Mouse (Mus musculus): ENCODE data around the gene Plekha4. TPM values are rescaled to one million over a fixed set of nuclear protein-coding genes. Genes with fewer than 3 reads are reported as not detected.
A peak's percentile ranks its signal among the peaks of the same experiment; 100 is the strongest.
"Not testable (repeated sequence)": the region's sequence is repeated elsewhere in the genome, so short reads cannot be mapped to it uniquely, and the experiment has no call there.

Gene Plekha4
- polyA plus RNA-seq, 1 experiment from 2014 or later, result 3.3 TPM

DNA sequence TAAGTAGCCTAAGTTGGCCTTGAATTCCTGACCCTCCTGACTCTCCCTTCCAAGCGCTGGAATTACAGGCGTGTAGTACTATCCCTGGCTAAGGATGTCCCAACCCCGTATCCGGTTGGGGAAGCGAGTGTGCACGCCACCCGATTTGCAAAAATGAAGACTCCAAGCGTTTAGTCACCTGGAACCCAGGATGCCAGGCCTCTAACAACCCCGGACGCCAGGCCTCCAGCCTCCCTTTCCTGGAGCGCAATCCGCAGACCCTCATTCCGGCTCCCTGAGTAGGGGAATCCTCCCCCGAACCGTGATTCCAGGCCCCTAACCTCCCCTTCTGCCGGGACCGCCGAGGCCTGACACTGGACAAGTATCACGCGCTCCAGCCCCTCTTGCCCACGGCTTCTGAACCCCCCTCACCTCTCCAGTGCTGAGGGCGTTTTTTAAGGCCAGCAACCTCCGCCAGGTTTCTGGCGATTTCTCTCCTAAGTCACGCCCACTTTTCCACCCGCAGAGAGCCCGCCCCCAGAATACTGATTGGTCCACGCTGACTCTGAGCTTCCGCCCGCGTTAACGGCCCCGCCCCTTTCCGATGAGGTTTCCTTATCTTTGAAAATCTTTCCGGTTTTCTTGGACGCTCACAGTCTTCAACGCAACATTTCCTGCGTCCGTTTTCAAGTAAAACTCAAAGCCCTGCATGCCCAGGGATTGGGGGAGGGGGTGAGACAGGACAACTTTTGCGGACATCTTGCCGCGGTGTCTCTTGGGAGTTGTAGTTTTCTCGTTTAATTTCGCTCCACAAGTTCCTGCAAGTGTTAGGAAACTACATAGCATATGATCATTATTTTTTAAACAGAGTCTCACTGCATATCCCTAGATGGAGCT lies 16.0 kb upstream of the Plekha4 start, which contains the start of gene Nucb1:
Gene Nucb1 (minus strand): TSS at position 495 of the 876 bp plus-strand sequence.
- Histone ChIP-seq H3K4me1 (replicated peaks) (peaks cover 16% of the 10 kb centered on the region), H3K27ac (replicated peaks) (peak within 1 kb of the TSS; percentile 85), H3K4me2 (peak within 1 kb of the TSS; percentile 86), H3K4me3 (peak within 1 kb of the TSS; percentile 63), H3K9me3 (no peaks in the 10 kb centered on the region), H3K27me3 (no peaks in the 10 kb centered on the region), H3K9ac (peak within 1 kb of the TSS; percentile 71), H3K36me3 (peaks cover 12% of the 10 kb centered on the region; the same call in 1 of the 2 replicates)
- under 1% methylated on average over 44 of the region's 44 CpGs for WGBS
- peak; percentile 94 for ATAC-seq (ENCODE audit: low FRiP score, low read depth)

DNA sequence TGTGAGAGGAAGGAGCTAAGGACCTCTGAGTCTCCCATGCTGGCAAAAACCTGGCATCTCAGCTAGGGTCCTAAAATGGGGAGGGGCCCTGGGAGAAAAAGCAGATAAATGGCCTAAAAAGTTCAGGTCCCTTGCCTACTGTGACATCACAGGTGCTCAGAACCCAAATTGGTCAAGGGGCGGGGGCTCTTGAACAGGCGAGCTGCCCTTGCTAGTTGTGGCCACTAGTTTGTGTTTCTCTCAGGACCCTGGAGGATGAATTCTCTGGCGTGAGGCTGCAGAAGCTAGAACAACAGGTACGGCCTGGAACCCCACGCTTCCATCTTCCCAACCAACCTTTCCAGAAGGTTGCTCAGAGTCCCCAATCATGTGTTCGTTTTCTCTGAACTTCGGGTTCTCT lies 11.7 kb upstream of the Plekha4 start:
- Histone ChIP-seq H3K4me1 (replicated peaks) (peaks cover 4% of the 10 kb centered on the region), H3K4me2 (no peak overlapping the region), H3K9ac (no peak overlapping the region), H3K27ac (replicated peaks) (no peak overlapping the region), H3K4me3 (no peak overlapping the region), H3K9me3 (no peaks in the 10 kb centered on the region), H3K27me3 (no peaks in the 10 kb centered on the region), H3K36me3 (no peaks in the 10 kb centered on the region)
- no peak for ATAC-seq (ENCODE audit: low FRiP score, low read depth)
- 87% methylated on average over 7 of the region's 7 CpGs for WGBS

DNA sequence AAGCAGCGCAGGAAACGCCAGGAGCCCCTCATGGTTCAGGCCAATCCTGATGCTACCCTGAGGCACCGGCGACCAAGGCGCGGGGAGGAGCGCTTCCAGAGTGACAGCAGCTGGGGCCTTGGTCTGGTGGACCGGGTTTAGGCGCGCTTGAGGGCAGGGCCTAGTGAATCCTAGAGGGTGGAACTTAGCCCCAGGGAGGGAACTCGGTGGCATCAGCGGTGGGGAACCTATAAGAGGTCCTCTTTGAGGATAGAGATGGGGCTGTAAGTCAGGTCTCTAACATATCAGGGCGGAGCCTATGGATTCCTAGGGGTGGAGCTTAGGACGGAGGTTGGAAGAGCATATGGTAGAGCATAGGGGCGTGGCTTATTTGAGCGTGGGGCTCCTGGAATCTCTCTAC lies 10.7 kb upstream of the Plekha4 start:
- no peaks in the 10 kb centered on the region for H3K4me1 ChIP-seq (replicated peaks)
- H3K27me3 ChIP-seq, result no peaks in the 10 kb centered on the region
- H3K27ac ChIP-seq (replicated peaks), result no peak overlapping the region
- H3K4me2 ChIP-seq, result 0 out of 2 replicates have a peak overlapping the region, but pooled peaks have one; percentile 6
- no peak overlapping the region for H3K4me3 ChIP-seq
- H3K9me3 ChIP-seq, result no peaks in the 10 kb centered on the region
- WGBS, result 33% methylated on average over 16 of the region's 16 CpGs
- no peak overlapping the region for H3K9ac ChIP-seq
- ATAC-seq (ENCODE audit: low FRiP score, low read depth), result no peak
- H3K36me3 ChIP-seq, result no peaks in the 10 kb centered on the region

DNA sequence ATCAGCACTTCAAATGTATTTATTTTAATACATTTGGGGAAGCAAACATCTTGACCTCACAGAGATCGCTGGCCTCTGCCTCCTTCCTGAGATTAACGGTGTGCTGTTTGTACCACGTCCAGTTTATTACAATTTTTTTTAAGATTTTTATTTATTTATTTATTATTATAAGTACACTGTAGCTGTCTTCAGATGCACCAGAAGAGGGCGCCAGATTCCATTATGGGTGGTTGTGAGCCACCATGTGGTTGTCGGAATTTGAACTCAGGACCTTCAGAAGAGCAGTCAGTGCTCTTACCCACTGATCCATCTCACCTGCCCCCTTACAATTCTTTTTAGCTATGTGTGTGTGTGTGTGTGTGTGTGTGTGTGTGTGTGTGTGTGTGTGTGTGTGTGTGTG lies 9.3 kb upstream of the Plekha4 start:
- H3K4me1 ChIP-seq (replicated peaks); H3K9me3 ChIP-seq; H3K27me3 ChIP-seq; H3K36me3 ChIP-seq; ATAC-seq (ENCODE audit: low FRiP score, low read depth); H3K4me3 ChIP-seq; H3K9ac ChIP-seq; H3K27ac ChIP-seq (replicated peaks); H3K4me2 ChIP-seq: not testable (repeated sequence)
- 74% methylated on average over 5 of the region's 5 CpGs for WGBS

DNA sequence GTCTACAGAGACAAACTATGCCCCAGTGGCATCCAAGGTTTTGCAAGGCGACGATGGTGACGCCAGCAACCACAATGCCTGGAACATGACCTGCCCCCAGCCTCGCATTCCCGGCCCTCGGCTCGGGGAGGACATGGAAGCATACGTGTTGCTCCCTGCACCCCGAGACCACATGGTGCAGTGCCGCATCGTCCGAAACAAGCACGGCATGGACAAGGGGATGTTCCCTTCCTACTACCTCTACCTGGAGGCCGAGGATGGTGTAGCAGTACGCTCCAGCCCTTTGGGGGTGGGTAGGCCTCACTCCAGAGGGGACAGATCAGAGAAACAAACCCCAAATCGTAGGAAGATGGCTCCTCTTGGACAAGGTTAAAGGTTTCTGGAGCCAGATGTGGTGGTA lies 7.5 kb upstream of the Plekha4 start:
- Histone ChIP-seq H3K9ac (no peak overlapping the region), H3K36me3 (no peaks in the 10 kb centered on the region), H3K4me3 (no peak overlapping the region), H3K4me2 (no peak overlapping the region), H3K27ac (replicated peaks) (no peak overlapping the region), H3K9me3 (no peaks in the 10 kb centered on the region), H3K4me1 (replicated peaks) (peaks cover 10% of the 10 kb centered on the region), H3K27me3 (no peaks in the 10 kb centered on the region)
- WGBS, result 92% methylated on average over 16 of the region's 16 CpGs
- no peak for ATAC-seq (ENCODE audit: low FRiP score, low read depth)

DNA sequence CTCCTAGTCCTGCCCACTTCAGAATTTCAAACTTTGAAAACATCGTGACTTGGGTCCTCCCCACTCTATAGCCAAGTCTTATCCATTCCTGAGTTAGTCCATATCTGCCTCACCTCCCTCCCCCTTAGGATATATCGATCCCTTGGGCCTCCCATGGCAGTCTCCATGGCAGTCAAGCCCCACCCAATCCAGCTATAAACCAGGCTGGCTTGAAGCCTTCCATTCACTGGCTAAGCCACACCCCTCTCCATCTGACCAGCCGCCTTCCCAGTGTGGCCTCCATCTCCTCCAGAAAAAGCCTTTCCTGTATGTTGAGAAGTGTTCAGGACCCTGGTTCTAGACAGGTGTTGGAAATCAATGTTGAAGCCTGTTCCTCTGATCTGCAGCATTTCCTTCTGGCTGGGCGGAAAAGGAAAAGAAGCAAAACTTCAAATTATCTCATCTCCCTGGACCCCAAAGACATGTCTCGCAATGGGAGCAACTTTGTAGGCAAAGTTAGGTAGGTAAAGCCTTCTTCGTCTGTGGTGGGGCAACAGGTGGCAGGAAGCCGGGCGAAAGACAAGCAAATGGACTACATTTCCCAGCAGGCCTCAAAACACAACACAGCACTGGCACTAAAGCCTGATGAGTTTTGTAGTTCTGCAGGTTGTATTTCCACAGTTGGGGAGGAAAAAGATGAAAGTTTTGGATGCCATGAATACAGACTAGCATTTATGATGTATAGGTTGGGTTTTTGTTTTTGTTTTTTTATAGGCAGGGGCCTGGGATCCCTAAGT lies 6.6 kb upstream of the Plekha4 start:
- no peak overlapping the region for H3K4me2 ChIP-seq
- peaks cover 12% of the 10 kb centered on the region for H3K4me1 ChIP-seq (replicated peaks)
- no peaks in the 10 kb centered on the region for H3K9me3 ChIP-seq
- WGBS, result 81% methylated on average over 8 of the region's 8 CpGs
- H3K27ac ChIP-seq (replicated peaks), result no peak overlapping the region
- H3K4me3 ChIP-seq, result no peak overlapping the region
- H3K36me3 ChIP-seq, result no peaks in the 10 kb centered on the region
- no peaks in the 10 kb centered on the region for H3K27me3 ChIP-seq
- H3K9ac ChIP-seq, result no peak overlapping the region
- ATAC-seq (ENCODE audit: low FRiP score, low read depth), result no peak

DNA sequence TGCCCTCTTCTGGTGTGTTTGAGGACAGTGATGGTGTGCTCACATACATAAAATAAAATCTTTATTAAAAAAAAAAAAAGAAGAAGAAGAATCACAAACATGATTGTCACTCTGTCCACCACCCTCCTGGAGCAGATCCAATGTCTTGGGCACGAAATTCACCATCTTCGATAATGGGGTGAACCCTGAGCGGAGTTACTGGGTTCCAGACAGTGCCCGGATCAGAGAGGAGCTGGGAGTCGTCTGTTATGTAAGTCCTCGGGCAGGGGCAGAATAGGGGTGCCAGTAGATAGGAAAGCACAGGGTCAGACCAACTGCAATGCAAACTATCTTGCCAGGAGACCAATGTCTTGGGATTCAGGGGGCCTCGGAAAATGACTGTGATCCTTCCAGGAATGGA lies 5.5 kb upstream of the Plekha4 start:
- no peak overlapping the region for H3K4me3 ChIP-seq
- no peak overlapping the region for H3K27ac ChIP-seq (replicated peaks)
- H3K36me3 ChIP-seq, result no peaks in the 10 kb centered on the region
- no peaks in the 10 kb centered on the region for H3K9me3 ChIP-seq
- no peaks in the 10 kb centered on the region for H3K27me3 ChIP-seq
- 97% methylated on average over 7 of the region's 7 CpGs for WGBS
- H3K4me2 ChIP-seq, result no peak overlapping the region
- no peak for ATAC-seq (ENCODE audit: low FRiP score, low read depth)
- no peak overlapping the region for H3K9ac ChIP-seq
- H3K4me1 ChIP-seq (replicated peaks), result peaks cover 23% of the 10 kb centered on the region

DNA sequence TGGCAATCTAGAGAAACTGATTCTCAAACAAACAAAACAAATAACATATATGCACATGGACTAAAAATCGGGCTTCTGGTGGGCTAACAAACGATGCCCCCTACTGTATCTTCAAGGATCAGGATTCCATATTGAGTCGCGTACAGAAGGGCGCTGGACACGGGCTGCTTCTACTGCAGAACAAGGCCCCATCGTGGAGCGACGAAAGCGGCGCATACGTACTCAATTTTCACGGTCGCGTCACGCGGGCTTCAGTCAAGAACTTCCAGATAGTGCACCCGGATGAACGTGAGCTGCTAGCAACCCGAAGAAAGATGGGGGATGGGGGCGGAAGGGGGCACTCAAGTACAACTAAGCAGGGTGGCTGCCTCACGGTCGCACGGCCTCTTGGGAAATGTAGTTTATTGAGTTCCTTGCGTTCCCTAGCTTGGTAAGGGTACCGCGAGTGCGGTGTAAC lies 4.4 kb upstream of the Plekha4 start:
- WGBS, result under 1% methylated on average over 28 of the region's 28 CpGs
- no peaks in the 10 kb centered on the region for H3K9me3 ChIP-seq
- H3K4me1 ChIP-seq (replicated peaks), result peaks cover 27% of the 10 kb centered on the region
- peak overlapping the region; percentile 85 for H3K27ac ChIP-seq (replicated peaks)
- peak overlapping the region; percentile 55 for H3K4me2 ChIP-seq
- ATAC-seq (ENCODE audit: low FRiP score, low read depth), result peak; percentile 75
- no peaks in the 10 kb centered on the region for H3K27me3 ChIP-seq
- peak overlapping the region; percentile 56 for H3K9ac ChIP-seq
- peak overlapping the region; percentile 49 for H3K4me3 ChIP-seq
- H3K36me3 ChIP-seq, result no peaks in the 10 kb centered on the region

DNA sequence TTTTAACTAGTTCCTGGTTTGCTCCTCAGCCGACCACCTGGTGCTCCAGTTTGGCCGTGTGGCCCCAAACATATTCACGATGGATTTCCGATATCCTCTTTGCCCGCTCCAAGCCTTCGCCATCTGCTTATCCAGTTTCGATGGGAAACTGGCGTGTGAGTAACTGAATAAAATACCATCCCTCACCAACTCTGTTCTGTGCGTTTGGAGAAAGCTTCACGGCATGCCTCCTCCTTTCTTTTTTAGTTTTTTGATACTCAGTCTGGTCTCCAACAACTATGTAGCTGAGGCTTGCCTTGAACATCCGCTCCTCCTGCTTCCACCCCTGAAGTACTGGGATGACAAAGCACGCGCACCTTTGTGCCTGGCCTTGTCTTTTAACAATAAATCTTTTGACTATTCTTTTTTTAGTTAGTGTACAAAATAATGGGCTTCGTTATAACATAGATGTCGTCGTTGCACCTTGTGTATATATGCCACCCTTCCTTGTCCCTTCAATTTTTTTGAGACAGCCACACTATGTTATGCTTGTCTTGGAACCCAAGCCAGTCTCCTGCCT lies 3.9 kb upstream of the Plekha4 start:
- H3K4me1 ChIP-seq (replicated peaks), result peaks cover 28% of the 10 kb centered on the region
- peak overlapping the region; percentile 55 for H3K4me2 ChIP-seq
- no peak overlapping the region for H3K9ac ChIP-seq
- 55% methylated on average over 16 of the region's 16 CpGs for WGBS
- H3K9me3 ChIP-seq, result no peaks in the 10 kb centered on the region
- no peak for ATAC-seq (ENCODE audit: low FRiP score, low read depth)
- no peaks in the 10 kb centered on the region for H3K27me3 ChIP-seq
- peak overlapping the region; percentile 49 for H3K4me3 ChIP-seq
- H3K36me3 ChIP-seq, result no peaks in the 10 kb centered on the region
- 0 out of 2 replicates have a peak overlapping the region, but pooled peaks have one; percentile 85 for H3K27ac ChIP-seq (replicated peaks)

DNA sequence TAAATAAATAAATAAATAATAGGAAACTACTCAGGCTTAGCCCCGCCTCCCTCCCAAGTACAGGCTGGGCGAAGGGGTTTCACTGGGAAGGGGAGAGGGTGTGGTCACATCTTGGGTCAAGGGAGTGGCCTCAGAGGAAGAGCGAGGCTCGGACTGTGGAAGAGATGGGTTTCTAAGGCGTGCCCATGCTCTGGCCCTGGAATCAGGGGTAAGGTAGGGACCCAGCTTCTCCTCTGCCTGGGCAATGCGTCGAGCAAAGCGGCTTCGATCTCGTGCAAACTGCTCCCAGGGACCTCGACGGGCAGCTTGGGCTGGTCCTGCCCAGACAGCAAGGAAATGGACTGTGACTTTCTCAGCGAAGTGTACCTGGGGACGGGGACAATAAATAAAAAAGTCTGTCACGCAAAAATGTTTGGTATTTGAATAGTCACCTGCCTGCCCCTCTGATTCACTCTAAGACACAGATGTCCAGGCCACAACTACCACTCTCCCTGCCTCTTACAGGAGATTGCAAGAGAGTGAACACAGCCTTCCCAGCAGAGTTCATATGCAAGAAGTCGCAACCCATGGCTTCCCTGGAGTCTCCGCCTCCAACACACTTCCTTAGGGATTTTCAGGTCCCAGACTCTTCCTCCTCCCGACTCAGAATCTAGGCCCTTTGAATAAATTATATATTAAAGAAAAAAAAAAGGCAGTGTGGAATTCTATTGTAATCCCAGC lies 3.0 kb upstream of the Plekha4 start:
- H3K36me3 ChIP-seq, result no peaks in the 10 kb centered on the region
- 77% methylated on average over 18 of the region's 18 CpGs for WGBS
- H3K27ac ChIP-seq (replicated peaks), result no peak overlapping the region
- H3K4me3 ChIP-seq, result no peak overlapping the region
- H3K4me1 ChIP-seq (replicated peaks), result peaks cover 28% of the 10 kb centered on the region
- no peak for ATAC-seq (ENCODE audit: low FRiP score, low read depth)
- no peak overlapping the region for H3K9ac ChIP-seq
- no peak overlapping the region for H3K4me2 ChIP-seq
- no peaks in the 10 kb centered on the region for H3K27me3 ChIP-seq
- H3K9me3 ChIP-seq, result no peaks in the 10 kb centered on the region

DNA sequence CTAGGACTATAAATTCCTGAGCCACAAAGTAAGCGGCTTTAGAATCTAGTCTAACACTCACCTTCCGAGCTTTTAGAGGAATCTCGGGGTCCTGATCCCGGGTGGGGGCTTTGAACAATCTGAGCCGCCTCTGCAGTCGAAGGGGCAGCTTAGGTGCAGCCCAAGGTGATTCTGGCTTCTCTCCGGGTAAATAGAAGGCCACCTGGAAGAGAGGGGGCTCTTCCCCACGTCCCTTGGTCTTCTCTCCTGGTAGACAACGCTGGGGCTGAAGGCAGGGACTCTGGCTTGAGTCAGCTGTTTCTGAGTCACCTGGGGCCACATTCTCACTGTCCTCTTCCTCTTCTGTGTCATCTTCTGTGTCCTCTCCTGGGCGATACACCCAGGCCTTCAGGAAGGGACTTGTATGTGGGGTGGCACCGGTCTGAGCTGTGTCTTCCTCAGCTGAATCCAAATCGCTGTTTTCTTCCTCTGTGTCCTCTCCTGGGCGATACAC lies 2.4 kb upstream of the Plekha4 start:
- 88% methylated on average over 13 of the region's 13 CpGs for WGBS
- Histone ChIP-seq H3K4me3 (no peak overlapping the region), H3K27me3 (no peaks in the 10 kb centered on the region), H3K4me2 (no peak overlapping the region), H3K9me3 (no peaks in the 10 kb centered on the region), H3K9ac (no peak overlapping the region), H3K4me1 (replicated peaks) (peaks cover 28% of the 10 kb centered on the region), H3K27ac (replicated peaks) (no peak overlapping the region), H3K36me3 (no peaks in the 10 kb centered on the region)
- ATAC-seq (ENCODE audit: low FRiP score, low read depth), result no peak

Data from hindbrain, embryonic 15.5 days (tissue).